Mouse (Mus musculus): ENCODE results near the gene Lrrc19.

The Lrrc19 gene

DNA sequence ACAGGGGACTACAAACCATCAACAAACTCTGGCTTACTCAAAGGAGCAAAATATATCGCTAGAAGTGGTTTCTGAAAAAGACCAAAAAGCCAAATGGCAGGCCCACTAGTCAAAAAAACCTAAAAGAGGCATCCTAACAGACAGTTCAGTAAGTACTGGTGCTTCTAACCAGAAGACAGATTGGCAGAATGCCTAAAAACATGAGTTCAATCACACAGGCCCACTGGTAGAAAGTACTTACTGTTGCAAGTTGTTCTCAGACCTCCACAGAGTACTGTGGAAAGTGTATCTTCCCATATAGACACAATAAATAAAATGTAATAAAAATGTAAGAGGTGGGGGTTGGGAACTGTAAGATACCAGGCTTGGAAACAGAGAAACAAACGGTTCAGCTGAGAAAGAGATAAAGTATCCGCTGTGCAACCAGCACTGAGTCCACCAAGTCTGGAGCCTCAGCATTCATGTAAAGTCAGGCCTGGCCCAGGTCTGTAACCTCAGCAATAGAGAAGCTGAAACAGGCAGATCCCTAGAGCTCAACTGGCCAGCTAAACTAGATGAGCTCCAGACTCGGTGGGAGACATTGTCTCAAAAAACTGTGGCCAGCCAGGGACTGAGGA, 58.1 kb downstream of the Lrrc19 start:
- no peak for DNase-seq (ENCODE audit: low spot score)

All from ovary, postnatal 14 days (tissue).